Mouse (Mus musculus) liver, embryonic 14.5 days (tissue): Measurements from ENCODE around the gene Olfr215. TPM values are rescaled to one million over a fixed set of nuclear protein-coding genes. Genes with fewer than 3 reads are reported as not detected.

ENCODE experiments used
- ATAC-seq: fragments of 200-750 bp; cut with Nextera tagmentation; 2 replicates; pipeline ENCODE4 v1.8.0; 2017; ENCODE audit warnings: moderate number of reproducible peaks, mild to moderate bottlenecking, moderate library complexity; ENCODE audit not compliant: insufficient read depth
- DNase-seq, 3 experiments: peaks; one replicate each; pipeline ENCODE4 v3.0.0-alpha.2; 2012 to 2013; ENCODE audit warnings: low read depth in 3 of 3, low spot score in 3 of 3
- H3K27ac ChIP-seq: fragments of 300-500 bp; sonication (generic); 2 replicates; pipeline ENCODE4 v1.5.1; 2014; ENCODE audit warnings: moderate library complexity, mild to moderate bottlenecking, control low read depth, inconsistent platforms
- H3K27me3 ChIP-seq: fragments of 300-500 bp; sonication (generic); 2 replicates; pipeline ENCODE4 v1.6.1; 2014; ENCODE audit warnings: mild to moderate bottlenecking, low read length, moderate library complexity; ENCODE audit not compliant: control insufficient read depth, insufficient read depth
- H3K36me3 ChIP-seq: fragments of 300-500 bp; sonication (generic); replicated peaks from 2 replicates; pipeline ENCODE4 v1.6.1; 2014; ENCODE audit warnings: low read depth; ENCODE audit not compliant: control insufficient read depth, insufficient read depth
- H3K4me1 ChIP-seq, 2 experiments: fragments of 200-500 bp in 1 of 2; fragments of 300-500 bp in 1 of 2; sonication (generic) in 1 of 2; replicated peaks; 2 replicates each; pipeline ENCODE4 v1.6.1; 2012 to 2014; ENCODE audit warnings: antibody characterized with exemption in 1 of 2, inconsistent platforms in 1 of 2, low read length in 1 of 2; ENCODE audit not compliant: control insufficient read depth in 2 of 2, insufficient read depth in 2 of 2
- H3K4me2 ChIP-seq: fragments of 300-500 bp; sonication (generic); 2 replicates; pipeline ENCODE4 v1.6.1; 2014; ENCODE audit warnings: low read depth, mild to moderate bottlenecking, control low read depth, moderate library complexity
- H3K4me3 ChIP-seq, 2 experiments: fragments of 200-500 bp in 1 of 2; fragments of 300-500 bp in 1 of 2; sonication (generic) in 1 of 2; 2 replicates each; pipeline ENCODE4 v1.5.1; 2012 to 2014; ENCODE audit warnings: low read depth in 2 of 2, low read length in 2 of 2, mild to moderate bottlenecking in 2 of 2, control low read depth in 1 of 2, inconsistent platforms in 1 of 2, moderate library complexity in 1 of 2; ENCODE audit not compliant: insufficient read depth in 1 of 2
- H3K9ac ChIP-seq: fragments of 300-500 bp; sonication (generic); replicated peaks from 2 replicates; pipeline ENCODE4 v1.6.1; 2014; ENCODE audit warnings: mild to moderate bottlenecking, control low read depth, moderate library complexity
- H3K9me3 ChIP-seq: fragments of 300-500 bp; sonication (generic); 2 replicates; pipeline ENCODE4 v1.6.1; 2016; ENCODE audit warnings: low read length, mixed read lengths; ENCODE audit not compliant: control insufficient read depth
- CTCF ChIP-seq: IDR thresholded peaks from 2 replicates; pipeline ENCODE4 v1.5.1; 2016; ENCODE audit warnings: antibody characterized with exemption, low read depth, control low read depth
- EP300 ChIP-seq: IDR thresholded peaks from 2 replicates; pipeline ENCODE4 v1.6.1; 2016; ENCODE audit warnings: antibody characterized with exemption, low read depth
- WGBS: fragments of 180-500 bp; shearing (Covaris S2); extraction: QIAGEN DNeasy Blood & Tissue Kit; methylation state at CpG from one replicate; pipeline ENCODE4 v1.1.7; 2014; ENCODE audit not compliant: insufficient replicate concordance; 5-methylcytosine and 5-hydroxymethylcytosine counted together
- polyA plus RNA-seq, 2 experiments: library from polyadenylated mRNA; depleted of rRNA in 1 of 2; stranded (reverse) in 1 of 2; unstranded in 1 of 2; fragments of >200 nt; fragmentation: Nextera tagmentation in 1 of 2; extraction: Ambion mirVana in 1 of 2; gene quantifications; 2 replicates each; pipeline versions ENCODE4 v1.2.1 to v1.2.3; 2012 to 2014

The Olfr215 gene
- polyA plus RNA-seq, 2 experiments = not detected

GRCm38 (mm10) chr6:116538156-116538555 is 45.8 kb downstream of the Olfr215 start, which contains the start of gene Olfr213:
Olfr213 (plus strand) TSS chr6:116538456.
- no peak for ATAC-seq
- Histone ChIP-seq H3K9ac (no peak within 1 kb of the TSS), H3K4me2 (no peak within 1 kb of the TSS), H3K36me3 (no peaks in the 10 kb centered on the region), H3K9me3 (no peaks in the 10 kb centered on the region), H3K4me1 (no peaks in the 10 kb centered on the region), H3K27ac (no peak within 1 kb of the TSS), H3K27me3 (no peaks in the 10 kb centered on the region), H3K4me3 (no peak within 1 kb of the TSS)
- TF ChIP-seq CTCF = no peak
- no peak for TF ChIP-seq EP300
- 39% methylated on average over 1 of the region's 1 CpGs for WGBS
- DNase-seq = no peak

Other genes starting within 250 kb of the Olfr215 start
- gene March8, start 246.2 kb downstream of the Olfr215 start, polyA plus RNA-seq (2012; rRNA removed) = 82.4 and 96.1 TPM in 2 replicates
- gene March8, start 246.2 kb downstream of the Olfr215 start, polyA plus RNA-seq (2014; fragmentation: Nextera tagmentation; extraction: Ambion mirVana) = 80.1 and 89.8 TPM in 2 replicates
- gene Alox5, start 123.0 kb downstream of the Olfr215 start, polyA plus RNA-seq (2012; rRNA removed) = 0.81 and 1.6 TPM in 2 replicates
- gene Alox5, start 123.0 kb downstream of the Olfr215 start, polyA plus RNA-seq (2014; fragmentation: Nextera tagmentation; extraction: Ambion mirVana) = 1.8 and 2.4 TPM in 2 replicates
- gene Olfr211, start 95.1 kb downstream of the Olfr215 start, polyA plus RNA-seq (2012; rRNA removed) = not detected in 2 replicates
- not detected in 2 replicates for gene Olfr211, start 95.1 kb downstream of the Olfr215 start, polyA plus RNA-seq (2014; fragmentation: Nextera tagmentation; extraction: Ambion mirVana)
- gene Olfr212, start 77.7 kb downstream of the Olfr215 start, polyA plus RNA-seq (2012; rRNA removed) = 0.01 TPM in 1 of 2 replicates, not detected in the other
- not detected in 2 replicates for gene Olfr212, start 77.7 kb downstream of the Olfr215 start, polyA plus RNA-seq (2014; fragmentation: Nextera tagmentation; extraction: Ambion mirVana)
- gene Olfr213, start 45.7 kb downstream of the Olfr215 start, polyA plus RNA-seq (2012; rRNA removed) = not detected in 2 replicates
- not detected in 2 replicates for gene Olfr213, start 45.7 kb downstream of the Olfr215 start, polyA plus RNA-seq (2014; fragmentation: Nextera tagmentation; extraction: Ambion mirVana)
- gene Gm5580, start 33.1 kb downstream of the Olfr215 start, polyA plus RNA-seq (2012; rRNA removed) = 0.04 TPM in 1 of 2 replicates, not detected in the other
- 0.19 and 0.21 TPM in 2 replicates for gene Gm5580, start 33.1 kb downstream of the Olfr215 start, polyA plus RNA-seq (2014; fragmentation: Nextera tagmentation; extraction: Ambion mirVana)
- gene Olfr214, start 30.0 kb downstream of the Olfr215 start, polyA plus RNA-seq (2012; rRNA removed) = not detected in 2 replicates
- gene Olfr214, start 30.0 kb downstream of the Olfr215 start, polyA plus RNA-seq (2014; fragmentation: Nextera tagmentation; extraction: Ambion mirVana) = not detected in 2 replicates
- gene Zfp422, start 44.8 kb upstream of the Olfr215 start, polyA plus RNA-seq (2012; rRNA removed) = 9.0 and 10.9 TPM in 2 replicates
- 21.2 TPM in 2 replicates for gene Zfp422, start 44.8 kb upstream of the Olfr215 start, polyA plus RNA-seq (2014; fragmentation: Nextera tagmentation; extraction: Ambion mirVana)
- gene Depp1, start 66.4 kb upstream of the Olfr215 start, polyA plus RNA-seq (2012; rRNA removed) = 3.3 and 14.3 TPM in 2 replicates
- 6.3 and 9.4 TPM in 2 replicates for gene Depp1, start 66.4 kb upstream of the Olfr215 start, polyA plus RNA-seq (2014; fragmentation: Nextera tagmentation; extraction: Ambion mirVana)
- 1.5 and 1.9 TPM in 2 replicates for gene Rassf4, start 89.8 kb upstream of the Olfr215 start, polyA plus RNA-seq (2012; rRNA removed)
- 5.7 and 6.7 TPM in 2 replicates for gene Rassf4, start 89.8 kb upstream of the Olfr215 start, polyA plus RNA-seq (2014; fragmentation: Nextera tagmentation; extraction: Ambion mirVana)
- under 0.01 and 0.01 TPM in 2 replicates for gene Tmem72, start 132.7 kb upstream of the Olfr215 start, polyA plus RNA-seq (2012; rRNA removed)
- gene Tmem72, start 132.7 kb upstream of the Olfr215 start, polyA plus RNA-seq (2014; fragmentation: Nextera tagmentation; extraction: Ambion mirVana) = under 0.01 TPM in 1 of 2 replicates, not detected in the other